Mouse (Mus musculus): ENCODE results near the gene Igfbp5.

Igfbp5 gene

DNA sequence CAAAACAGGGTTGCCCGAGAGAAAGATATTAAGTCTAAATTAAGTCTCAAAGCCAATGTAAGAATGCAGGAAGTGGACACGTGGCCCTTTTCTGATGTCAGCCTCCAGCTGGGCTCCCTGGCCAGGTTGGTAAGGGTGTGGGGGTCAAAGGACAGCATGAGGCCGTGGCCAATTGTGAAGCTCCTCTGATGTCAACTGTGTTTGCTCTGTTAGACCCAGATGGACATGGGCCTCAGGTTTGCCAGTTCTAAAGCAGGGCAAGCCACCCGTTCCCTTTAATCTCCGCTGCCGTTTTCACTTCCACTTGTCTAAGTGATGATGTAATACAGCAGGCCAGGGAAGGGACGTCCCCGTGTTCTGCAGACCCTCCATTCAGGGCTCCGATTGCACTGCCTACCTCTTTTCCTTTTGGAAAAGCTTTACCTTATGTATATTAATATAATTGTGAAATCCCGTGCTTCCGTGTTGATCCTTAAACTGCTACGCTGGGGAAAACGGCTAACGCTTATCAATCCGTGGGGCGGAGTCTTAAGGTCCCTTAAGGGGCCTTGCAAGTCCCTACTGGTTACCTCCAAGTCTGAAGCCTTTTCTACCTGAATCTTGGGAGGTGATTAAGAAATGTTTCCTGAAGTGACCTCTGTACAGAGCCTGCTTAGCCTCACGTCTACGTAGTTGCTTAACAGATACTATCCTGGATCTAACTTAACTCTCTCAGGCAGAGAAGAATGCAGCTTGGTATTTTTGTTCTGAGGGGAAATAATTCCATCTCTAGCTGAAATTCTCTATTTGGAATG is 31.8 kb downstream of the Igfbp5 start:
- DNase-seq (ENCODE audit: low read depth, low spot score), result no peak

DNA sequence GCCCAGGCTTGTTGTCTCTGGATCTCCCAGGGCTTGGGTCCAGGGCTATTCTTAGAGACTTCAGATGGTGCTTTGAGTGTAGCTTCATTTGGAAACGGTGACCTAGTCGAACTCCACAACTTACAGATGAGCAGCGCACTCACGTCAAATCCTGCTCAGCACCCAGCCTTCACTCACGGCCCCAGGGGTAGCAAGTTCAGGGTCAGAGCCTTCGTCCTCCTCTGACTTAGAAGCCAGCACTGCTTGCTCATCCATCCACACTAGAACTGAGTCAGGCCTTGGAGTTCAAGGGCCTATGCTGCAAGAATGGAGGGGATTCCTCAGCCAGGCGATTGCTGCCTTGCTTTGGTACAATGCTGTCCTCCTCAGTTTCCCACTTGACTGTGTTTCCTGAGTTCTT is 34.9 kb downstream of the Igfbp5 start:
- DNase-seq (ENCODE audit: low read depth, low spot score), result no peak

GRCm38 (mm10) chr1:72839356-72839755 is 35.3 kb downstream of the Igfbp5 start:
- DNase-seq (ENCODE audit: low read depth, low spot score), result no peak

- DNase-seq (ENCODE audit: low read depth, low spot score), result no peak
Observed at GRCm38 (mm10) chr1:72833563-72833962, 41.1 kb downstream of the Igfbp5 start.

GRCm38 (mm10) chr1:72832715-72833153 is 42.0 kb downstream of the Igfbp5 start:
- DNase-seq (ENCODE audit: low read depth, low spot score), result no peak

- no peak for DNase-seq (ENCODE audit: low read depth, low spot score)
Observed at GRCm38 (mm10) chr1:72830485-72830884, 44.2 kb downstream of the Igfbp5 start.

DNA sequence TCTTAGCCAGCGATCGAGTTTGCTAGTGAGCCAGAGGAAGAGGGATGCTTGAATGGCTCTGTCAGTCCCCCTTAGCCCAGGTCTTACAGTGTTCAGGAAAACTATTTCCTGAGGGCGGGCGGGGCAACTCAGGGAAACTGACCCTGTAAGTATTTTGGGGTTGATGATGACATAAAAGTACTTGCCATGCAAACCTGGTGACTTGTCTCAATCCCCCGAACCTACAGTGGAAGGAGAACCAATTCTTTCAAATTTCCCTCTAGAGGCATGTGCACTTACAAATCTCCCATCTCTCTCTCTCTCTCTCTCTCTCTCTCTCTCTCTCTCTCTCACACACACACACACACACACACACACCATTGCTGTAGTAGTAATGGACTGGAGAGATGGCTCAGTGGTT is 45.8 kb downstream of the Igfbp5 start:
- no peak for DNase-seq (ENCODE audit: low read depth, low spot score)

- DNase-seq (ENCODE audit: low read depth, low spot score), result no peak
Observed at GRCm38 (mm10) chr1:72827411-72828315, 47.0 kb downstream of the Igfbp5 start.

GRCm38 (mm10) chr1:72826931-72827330 is 47.8 kb downstream of the Igfbp5 start:
- DNase-seq (ENCODE audit: low read depth, low spot score), result no peak

GRCm38 (mm10) chr1:72826446-72826845 is 48.2 kb downstream of the Igfbp5 start:
- DNase-seq (ENCODE audit: low read depth, low spot score), result no peak

DNA sequence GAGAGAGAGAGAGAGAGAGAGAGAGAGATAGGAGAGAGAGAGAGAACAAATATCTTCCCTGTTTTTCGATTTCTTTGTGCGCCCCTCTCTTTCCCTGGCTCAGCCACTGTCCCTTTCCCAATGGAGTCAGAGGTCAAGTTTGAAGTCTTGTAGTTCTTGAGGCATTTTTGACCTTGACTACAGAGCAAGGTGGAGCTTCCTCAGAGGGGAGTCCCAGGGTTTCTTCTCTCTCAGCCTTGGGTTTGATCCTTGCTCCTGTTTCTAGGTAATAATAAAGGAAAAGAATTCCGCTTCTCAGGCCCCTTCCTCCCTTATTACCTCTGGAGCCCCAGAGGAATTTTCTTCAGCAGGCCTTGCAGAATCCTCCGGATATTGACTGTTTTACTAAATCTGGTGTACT is 48.8 kb downstream of the Igfbp5 start:
- no peak for DNase-seq (ENCODE audit: low read depth, low spot score)

GRCm38 (mm10) chr1:72825286-72825685 is 49.4 kb downstream of the Igfbp5 start:
- no peak for DNase-seq (ENCODE audit: low read depth, low spot score)

- DNase-seq (ENCODE audit: low read depth, low spot score), result no peak
Observed at GRCm38 (mm10) chr1:72824707-72825101, 50.0 kb downstream of the Igfbp5 start.

DNA sequence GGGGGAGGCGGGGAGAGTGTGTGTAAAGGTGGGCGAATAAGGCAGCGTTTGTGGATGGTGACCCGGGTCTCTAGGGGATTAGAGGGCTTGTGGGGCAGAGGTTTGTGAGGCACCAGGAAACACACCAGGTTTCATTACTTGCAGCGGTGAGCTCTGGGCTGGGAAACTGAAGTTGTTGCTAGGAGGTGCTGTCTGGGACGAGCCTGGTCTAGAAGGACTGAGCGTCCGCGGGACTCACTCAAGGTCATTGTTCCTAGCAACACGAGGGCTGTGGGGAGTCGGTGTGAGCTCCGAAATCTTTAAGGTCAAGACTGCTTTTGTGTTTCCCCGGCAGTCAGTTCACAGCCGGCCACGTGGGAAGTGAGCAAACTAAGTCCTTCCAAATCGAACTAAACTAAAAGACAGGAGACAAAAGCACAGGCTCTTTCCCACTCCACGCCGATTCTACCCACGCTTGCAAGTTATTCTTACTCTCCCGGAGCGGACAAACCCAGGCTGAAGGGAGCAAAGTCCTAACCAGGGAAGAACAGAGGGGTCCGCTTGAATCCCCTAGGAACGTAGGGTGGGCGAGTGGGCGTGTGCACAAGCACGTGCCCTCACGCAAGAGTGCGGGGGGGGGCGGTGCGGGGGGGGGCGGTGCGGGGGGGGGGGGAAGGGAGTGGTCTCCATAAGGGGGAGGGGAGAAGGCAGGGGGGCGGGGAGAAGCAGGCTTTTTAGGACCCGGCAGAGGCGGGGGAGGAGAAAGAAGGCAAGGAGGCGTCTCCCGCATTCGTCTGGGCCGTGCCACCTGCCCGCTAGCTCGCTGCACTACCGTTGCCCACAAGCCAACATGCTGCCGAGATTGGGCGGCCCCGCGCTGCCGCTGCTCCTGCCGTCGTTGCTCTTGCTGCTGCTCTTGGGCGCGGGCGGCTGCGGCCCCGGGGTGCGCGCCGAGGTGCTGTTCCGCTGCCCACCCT is 50.7 kb downstream of the Igfbp5 start, which contains the start of gene Igfbp2:
TSS of gene Igfbp2 (plus strand) at position 753 of the 956 bp plus-strand sequence.
- no peak for DNase-seq (ENCODE audit: low read depth, low spot score)

- DNase-seq (ENCODE audit: low read depth, low spot score), result no peak
Observed at GRCm38 (mm10) chr1:72822893-72823292, 51.8 kb downstream of the Igfbp5 start.

GRCm38 (mm10) chr1:72819995-72820394 is 54.7 kb downstream of the Igfbp5 start:
- no peak for DNase-seq (ENCODE audit: low read depth, low spot score)

DNA sequence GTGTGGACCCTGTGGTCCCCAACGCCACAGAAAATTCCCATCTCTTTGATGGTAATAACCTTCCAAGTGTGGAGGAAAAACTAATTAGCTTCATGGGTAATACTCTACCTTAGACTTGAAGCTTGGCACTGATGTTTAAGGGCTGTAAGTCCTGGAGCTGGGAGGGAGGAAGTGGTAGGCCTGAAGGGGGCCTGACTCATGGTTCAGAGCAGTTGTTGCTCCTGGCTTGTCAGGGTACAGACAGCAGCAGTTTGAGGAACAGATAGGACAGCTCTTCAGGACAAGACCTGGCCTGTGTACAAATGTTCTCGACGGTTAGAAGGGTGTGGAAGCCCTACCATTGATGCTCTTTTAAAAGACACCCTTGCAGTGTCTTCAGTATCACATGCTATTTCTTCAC is 59.1 kb downstream of the Igfbp5 start:
- DNase-seq (ENCODE audit: low read depth, low spot score), result no peak

DNA sequence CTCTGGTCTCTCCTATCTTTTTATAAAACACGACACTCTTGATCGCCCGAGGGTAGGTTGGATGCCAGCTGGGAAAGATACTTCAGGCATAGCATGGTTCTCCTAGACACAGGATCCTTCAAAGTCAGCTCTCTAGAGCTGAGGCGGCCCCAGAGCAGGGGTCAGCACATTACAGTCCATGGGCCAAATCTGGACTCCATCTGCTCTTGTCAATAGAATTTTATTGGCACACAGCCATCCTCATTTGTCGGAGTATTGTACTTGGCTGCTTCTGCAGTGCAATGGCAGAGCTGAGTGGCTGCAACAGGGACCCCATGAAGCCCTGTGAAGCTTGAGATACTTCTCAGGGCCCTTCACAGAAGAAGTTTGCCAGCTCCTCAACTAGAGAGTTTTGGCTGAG is 59.5 kb downstream of the Igfbp5 start:
- no peak for DNase-seq (ENCODE audit: low read depth, low spot score)

GRCm38 (mm10) chr1:72813639-72814403 is 60.9 kb downstream of the Igfbp5 start:
- no peak for DNase-seq (ENCODE audit: low read depth, low spot score)

DNA sequence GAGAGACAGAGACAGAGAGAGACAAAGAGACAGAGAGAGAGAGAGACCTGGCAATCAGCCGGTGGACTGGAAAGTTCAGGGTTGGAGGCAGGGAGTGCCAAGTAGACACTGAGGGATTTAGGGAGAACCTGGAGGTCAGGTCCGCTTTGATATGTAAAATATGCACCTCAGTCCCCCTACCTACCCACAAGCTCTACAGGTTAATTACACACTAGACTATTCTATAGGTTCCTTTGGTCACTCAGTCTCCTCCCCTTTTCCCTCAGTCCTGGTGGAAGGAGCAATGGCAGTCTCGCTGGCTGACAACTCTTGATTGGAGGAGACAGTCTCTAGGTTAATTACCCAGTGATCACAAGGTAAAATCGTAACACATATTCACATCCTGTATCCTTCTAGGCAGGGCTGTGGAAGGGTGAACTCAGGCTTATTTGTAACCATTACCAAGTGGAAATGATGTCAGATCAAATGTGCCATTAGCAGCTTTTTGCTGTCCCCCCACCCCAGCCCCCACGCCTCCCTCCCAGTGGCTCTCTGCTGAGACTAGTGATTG is 61.5 kb downstream of the Igfbp5 start:
- no peak for DNase-seq (ENCODE audit: low read depth, low spot score)

Data from embryo, embryonic 11.5 days (tissue).